Mouse (Mus musculus): ENCODE results near the gene Ostf1. TPM values are rescaled to one million over a fixed set of nuclear protein-coding genes. Genes with fewer than 3 reads are reported as not detected.

The Ostf1 gene
- polyA plus RNA-seq, 1 experiment, result 64.4 TPM

DNA sequence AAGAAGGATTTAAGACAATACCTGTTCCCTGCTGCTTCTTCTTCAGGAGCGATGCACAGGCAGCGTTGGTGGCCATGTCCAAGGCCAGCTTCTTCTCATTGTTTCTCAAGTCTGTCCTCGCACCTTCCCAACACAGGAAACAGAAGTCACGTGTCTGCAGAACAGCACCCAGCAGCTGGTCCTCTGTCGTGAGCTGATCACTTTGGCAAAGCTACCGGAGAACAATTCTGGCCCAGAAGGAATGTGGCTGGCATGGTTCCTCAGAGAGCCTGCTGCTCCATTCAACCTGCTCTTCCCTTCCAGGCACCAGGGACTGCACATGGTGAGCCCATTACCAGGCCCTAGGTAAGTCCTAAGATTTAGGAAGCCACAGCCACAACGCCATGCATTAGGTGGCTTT, 47.0 kb downstream of the Ostf1 start:
- no peaks in the 10 kb centered on the region for H3K79me3 ChIP-seq (ENCODE audit: low read depth)
- H3ac ChIP-seq (ENCODE audit: control insufficient read depth, insufficient read length, low read depth), result no peak overlapping the region
- no peak for TF ChIP-seq CEBPB (IDR thresholded peaks at IDR 0.05; ENCODE audit: low read depth)
- no peak for TF ChIP-seq MAX (IDR thresholded peaks at IDR 0.05)
- TF ChIP-seq CTCF (IDR thresholded peaks at IDR 0.05; ENCODE audit: control insufficient read depth, insufficient read depth, insufficient read length), result no peak
- no peak for TF ChIP-seq MYOD1 (IDR thresholded peaks at IDR 0.05; ENCODE audit: control insufficient read depth, insufficient read length, low read depth)
- TF ChIP-seq MYOG (IDR thresholded peaks at IDR 0.05; ENCODE audit: control insufficient read depth, extremely low read depth, insufficient read length), result no peak
- TF ChIP-seq FOSL1 (IDR thresholded peaks at IDR 0.05; ENCODE audit: insufficient read depth, low read length, poor library complexity, severe bottlenecking), result no peak
- TF ChIP-seq USF1 (IDR thresholded peaks at IDR 0.05; ENCODE audit: low read depth), result no peak
- H3K27me3 ChIP-seq (ENCODE audit: control insufficient read depth, insufficient read depth, insufficient read length), result no peaks in the 10 kb centered on the region
- H3K79me2 ChIP-seq (ENCODE audit: control insufficient read depth, insufficient read depth), result no peaks in the 10 kb centered on the region
- peaks cover 25% of the 10 kb centered on the region for H3K36me3 ChIP-seq (ENCODE audit: control insufficient read depth, insufficient read depth)
- H3K4me3 ChIP-seq (ENCODE audit: insufficient read depth, poor library complexity, severe bottlenecking), result no peak overlapping the region

DNA sequence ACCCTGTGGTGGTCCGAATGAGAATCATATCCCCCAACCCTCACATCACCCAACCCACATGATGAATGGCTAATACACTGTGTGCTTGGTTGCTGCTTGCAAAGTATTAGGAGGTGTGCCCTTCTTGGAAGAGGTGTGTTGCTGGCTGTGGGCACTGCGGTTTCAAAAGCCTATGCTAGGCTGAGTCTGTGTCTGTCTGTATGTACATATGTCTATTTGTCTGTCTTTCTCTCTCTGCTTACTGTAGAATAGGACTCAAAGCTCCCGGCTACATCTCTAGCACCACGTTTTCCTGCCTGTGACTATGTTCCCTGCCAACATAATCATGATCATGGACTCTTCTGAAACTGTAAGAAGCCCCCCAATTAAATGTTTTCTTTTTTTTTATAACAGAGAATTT, 47.9 kb downstream of the Ostf1 start:
- Histone ChIP-seq H3K27me3 (ENCODE audit: control insufficient read depth, insufficient read depth, insufficient read length) (no peaks in the 10 kb centered on the region), H3K79me2 (ENCODE audit: control insufficient read depth, insufficient read depth) (no peaks in the 10 kb centered on the region), H3K4me3 (ENCODE audit: insufficient read depth, poor library complexity, severe bottlenecking) (no peak overlapping the region), H3K79me3 (ENCODE audit: low read depth) (no peaks in the 10 kb centered on the region), H3ac (ENCODE audit: control insufficient read depth, insufficient read length, low read depth) (no peak overlapping the region), H3K36me3 (ENCODE audit: control insufficient read depth, insufficient read depth) (peaks cover 20% of the 10 kb centered on the region)
- no peak for TF ChIP-seq CEBPB (IDR thresholded peaks at IDR 0.05; ENCODE audit: low read depth)
- TF ChIP-seq CTCF (IDR thresholded peaks at IDR 0.05; ENCODE audit: control insufficient read depth, insufficient read depth, insufficient read length), result no peak
- TF ChIP-seq MYOD1 (IDR thresholded peaks at IDR 0.05; ENCODE audit: control insufficient read depth, insufficient read length, low read depth), result no peak
- no peak for TF ChIP-seq MYOG (IDR thresholded peaks at IDR 0.05; ENCODE audit: control insufficient read depth, extremely low read depth, insufficient read length)
- TF ChIP-seq MAX (IDR thresholded peaks at IDR 0.05), result no peak
- no peak for TF ChIP-seq FOSL1 (IDR thresholded peaks at IDR 0.05; ENCODE audit: insufficient read depth, low read length, poor library complexity, severe bottlenecking)
- TF ChIP-seq USF1 (IDR thresholded peaks at IDR 0.05; ENCODE audit: low read depth), result no peak

GRCm38 (mm10) chr19:18582887-18583286, 48.7 kb downstream of the Ostf1 start:
- H3ac ChIP-seq (ENCODE audit: control insufficient read depth, insufficient read length, low read depth), result no peak overlapping the region
- no peaks in the 10 kb centered on the region for H3K27me3 ChIP-seq (ENCODE audit: control insufficient read depth, insufficient read depth, insufficient read length)
- no peak overlapping the region for H3K4me3 ChIP-seq (ENCODE audit: insufficient read depth, poor library complexity, severe bottlenecking)
- no peaks in the 10 kb centered on the region for H3K79me3 ChIP-seq (ENCODE audit: low read depth)
- peaks cover 20% of the 10 kb centered on the region for H3K36me3 ChIP-seq (ENCODE audit: control insufficient read depth, insufficient read depth)
- H3K79me2 ChIP-seq (ENCODE audit: control insufficient read depth, insufficient read depth), result no peaks in the 10 kb centered on the region
- TF ChIP-seq CTCF (IDR thresholded peaks at IDR 0.05; ENCODE audit: control insufficient read depth, insufficient read depth, insufficient read length) (no peak), MYOG (IDR thresholded peaks at IDR 0.05; ENCODE audit: control insufficient read depth, extremely low read depth, insufficient read length) (no peak), MYOD1 (IDR thresholded peaks at IDR 0.05; ENCODE audit: control insufficient read depth, insufficient read length, low read depth) (no peak), CEBPB (IDR thresholded peaks at IDR 0.05; ENCODE audit: low read depth) (no peak), MAX (IDR thresholded peaks at IDR 0.05) (no peak), USF1 (IDR thresholded peaks at IDR 0.05; ENCODE audit: low read depth) (no peak), FOSL1 (IDR thresholded peaks at IDR 0.05; ENCODE audit: insufficient read depth, low read length, poor library complexity, severe bottlenecking) (no peak)

- no peak for TF ChIP-seq FOSL1 (IDR thresholded peaks at IDR 0.05; ENCODE audit: insufficient read depth, low read length, poor library complexity, severe bottlenecking)
- TF ChIP-seq MYOG (IDR thresholded peaks at IDR 0.05; ENCODE audit: control insufficient read depth, extremely low read depth, insufficient read length), result no peak
- TF ChIP-seq CTCF (IDR thresholded peaks at IDR 0.05; ENCODE audit: control insufficient read depth, insufficient read depth, insufficient read length), result no peak
- TF ChIP-seq MAX (IDR thresholded peaks at IDR 0.05), result no peak
- no peak for TF ChIP-seq CEBPB (IDR thresholded peaks at IDR 0.05; ENCODE audit: low read depth)
- Histone ChIP-seq H3K79me2 (ENCODE audit: control insufficient read depth, insufficient read depth) (no peaks in the 10 kb centered on the region), H3K4me3 (ENCODE audit: insufficient read depth, poor library complexity, severe bottlenecking) (no peak overlapping the region), H3K79me3 (ENCODE audit: low read depth) (no peaks in the 10 kb centered on the region), H3K27me3 (ENCODE audit: control insufficient read depth, insufficient read depth, insufficient read length) (no peaks in the 10 kb centered on the region), H3K36me3 (ENCODE audit: control insufficient read depth, insufficient read depth) (peaks cover 20% of the 10 kb centered on the region), H3ac (ENCODE audit: control insufficient read depth, insufficient read length, low read depth) (no peak overlapping the region)
These were observed 49.4 kb downstream of the Ostf1 start for GRCm38 (mm10) chr19:18582226-18582625.

DNA sequence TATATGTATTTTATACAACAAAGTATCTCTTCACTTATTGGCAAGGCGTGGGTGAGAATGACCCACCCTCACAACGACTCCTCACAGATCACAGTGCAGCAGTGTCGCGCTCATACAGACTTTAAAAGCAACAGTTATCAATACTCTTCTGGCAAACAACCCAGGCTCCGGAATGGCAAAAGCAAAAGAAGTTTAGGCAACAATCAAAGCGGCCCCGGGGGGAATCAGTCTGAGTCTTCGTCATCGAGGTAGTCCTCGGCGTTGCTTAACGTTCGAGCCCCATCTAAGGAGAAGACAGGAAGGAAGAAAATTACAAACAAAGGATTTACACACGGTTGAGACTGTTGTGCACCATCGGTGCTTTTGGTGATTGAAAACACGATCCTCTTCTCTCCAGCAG, 50.6 kb downstream of the Ostf1 start:
- peaks cover 13% of the 10 kb centered on the region for H3K36me3 ChIP-seq (ENCODE audit: control insufficient read depth, insufficient read depth)
- no peaks in the 10 kb centered on the region for H3K27me3 ChIP-seq (ENCODE audit: control insufficient read depth, insufficient read depth, insufficient read length)
- H3ac ChIP-seq (ENCODE audit: control insufficient read depth, insufficient read length, low read depth), result no peak overlapping the region
- no peaks in the 10 kb centered on the region for H3K79me2 ChIP-seq (ENCODE audit: control insufficient read depth, insufficient read depth)
- no peaks in the 10 kb centered on the region for H3K79me3 ChIP-seq (ENCODE audit: low read depth)
- H3K4me3 ChIP-seq (ENCODE audit: insufficient read depth, poor library complexity, severe bottlenecking), result no peak overlapping the region
- TF ChIP-seq MYOD1 (IDR thresholded peaks at IDR 0.05; ENCODE audit: control insufficient read depth, insufficient read length, low read depth) (no peak), USF1 (IDR thresholded peaks at IDR 0.05; ENCODE audit: low read depth) (no peak), CEBPB (IDR thresholded peaks at IDR 0.05; ENCODE audit: low read depth) (no peak), FOSL1 (IDR thresholded peaks at IDR 0.05; ENCODE audit: insufficient read depth, low read length, poor library complexity, severe bottlenecking) (no peak), CTCF (IDR thresholded peaks at IDR 0.05; ENCODE audit: control insufficient read depth, insufficient read depth, insufficient read length) (no peak)

GRCm38 (mm10) chr19:18579012-18579358, 52.6 kb downstream of the Ostf1 start:
- Histone ChIP-seq H3ac (ENCODE audit: control insufficient read depth, insufficient read length, low read depth) (no peak overlapping the region), H3K79me2 (ENCODE audit: control insufficient read depth, insufficient read depth) (no peaks in the 10 kb centered on the region), H3K4me3 (ENCODE audit: insufficient read depth, poor library complexity, severe bottlenecking) (no peak overlapping the region), H3K79me3 (ENCODE audit: low read depth) (no peaks in the 10 kb centered on the region), H3K36me3 (ENCODE audit: control insufficient read depth, insufficient read depth) (peaks cover 4% of the 10 kb centered on the region), H3K27me3 (ENCODE audit: control insufficient read depth, insufficient read depth, insufficient read length) (no peaks in the 10 kb centered on the region)
- no peak for TF ChIP-seq CEBPB (IDR thresholded peaks at IDR 0.05; ENCODE audit: low read depth)
- TF ChIP-seq USF1 (IDR thresholded peaks at IDR 0.05; ENCODE audit: low read depth), result no peak
- TF ChIP-seq MAX (IDR thresholded peaks at IDR 0.05), result no peak
- TF ChIP-seq FOSL1 (IDR thresholded peaks at IDR 0.05; ENCODE audit: insufficient read depth, low read length, poor library complexity, severe bottlenecking), result no peak
- no peak for TF ChIP-seq MYOD1 (IDR thresholded peaks at IDR 0.05; ENCODE audit: control insufficient read depth, insufficient read length, low read depth)
- TF ChIP-seq CTCF (IDR thresholded peaks at IDR 0.05; ENCODE audit: control insufficient read depth, insufficient read depth, insufficient read length), result no peak
- TF ChIP-seq MYOG (IDR thresholded peaks at IDR 0.05; ENCODE audit: control insufficient read depth, extremely low read depth, insufficient read length), result no peak
